8 mouse cellular contexts compared by ENCODE assay signal in genomic region chr11:69125852-69125918, GRCm38 (mm10). TPM values are rescaled to one million over a fixed set of nuclear protein-coding genes. Genes with fewer than 3 reads are reported as not detected.
DNase-seq lines count a peak whose midpoint lies in the region; ATAC-seq and TF ChIP-seq lines count a peak whose summit lies in the region.

Gene Aloxe3 (plus strand): TSS chr11:69125896.

- no peak for TF ChIP-seq CTCF in bone marrow macrophage, adult 2 months (IDR thresholded peaks at IDR 0.05; ENCODE audit: low read depth, low read length)

- peak within 1 kb of the TSS; percentile 67 for H3K4me3 ChIP-seq in kidney, embryonic 15.5 days (replicated peaks)
- peak within 1 kb of the TSS; percentile 56 for H3K4me3 ChIP-seq in bone marrow macrophage, adult 2 months (ENCODE audit: insufficient read depth, low read length)
- H3K4me3 ChIP-seq in hindbrain, embryonic 12.5 days = peak within 1 kb of the TSS; percentile 55
- H3K4me3 ChIP-seq in midbrain, embryonic 12.5 days = peak within 1 kb of the TSS; percentile 54

- TF ChIP-seq POLR2A in bone marrow macrophage, adult 2 months (IDR thresholded peaks at IDR 0.05; ENCODE audit: borderline replicate concordance, low read depth, low read length) = no peak

- no peak for ATAC-seq in kidney, embryonic 15.5 days (replicated peaks; ENCODE audit: low FRiP score)
- no peak for ATAC-seq in hindbrain, embryonic 12.5 days (ENCODE audit: low FRiP score)
- no peak for ATAC-seq in midbrain, embryonic 12.5 days (ENCODE audit: low FRiP score, low read depth)
- no peak for ATAC-seq in inflammation-experienced regulatory T-cells, adult 6 months

- peak within 1 kb of the TSS; percentile 86 for H3K4me2 ChIP-seq in kidney, embryonic 15.5 days
- peak within 1 kb of the TSS; percentile 75 for H3K4me2 ChIP-seq in hindbrain, embryonic 12.5 days (replicated peaks)
- peak within 1 kb of the TSS; percentile 77 for H3K4me2 ChIP-seq in midbrain, embryonic 12.5 days (replicated peaks)

- peak within 1 kb of the TSS; percentile 55 for H3K9ac ChIP-seq in kidney, embryonic 15.5 days
- peak within 1 kb of the TSS; percentile 61 for H3K9ac ChIP-seq in hindbrain, embryonic 12.5 days
- peak within 1 kb of the TSS; percentile 52 for H3K9ac ChIP-seq in midbrain, embryonic 12.5 days (replicated peaks)

- WGBS in kidney, embryonic 15.5 days = 1% methylated on average over 3 of the region's 3 CpGs
- WGBS in hindbrain, embryonic 12.5 days = 11% methylated on average over 3 of the region's 3 CpGs
- WGBS in midbrain, embryonic 12.5 days = 9% methylated on average over 3 of the region's 3 CpGs

- no peak for DNase-seq in kidney, postnatal 4 days
- DNase-seq in thymus, postnatal 4 days = no peak
- DNase-seq in T-cell, adult 2 months (ENCODE audit: low spot score) = no peak

- H3K27me3 ChIP-seq in kidney, embryonic 15.5 days = peaks cover 9% of the 10 kb centered on the region; the same call in 1 of the 2 replicates
- peaks cover 22% of the 10 kb centered on the region for H3K27me3 ChIP-seq in hindbrain, embryonic 12.5 days
- H3K27me3 ChIP-seq in midbrain, embryonic 12.5 days = peaks cover 56% of the 10 kb centered on the region

- H3K4me1 ChIP-seq in kidney, embryonic 15.5 days = peaks cover 32% of the 10 kb centered on the region
- peaks cover 15% of the 10 kb centered on the region for H3K4me1 ChIP-seq in bone marrow macrophage, adult 2 months (ENCODE audit: control insufficient read depth, insufficient read depth, low read length)
- H3K4me1 ChIP-seq in hindbrain, embryonic 12.5 days = peaks cover 22% of the 10 kb centered on the region
- H3K4me1 ChIP-seq in midbrain, embryonic 12.5 days = peaks cover 27% of the 10 kb centered on the region

- no peaks in the 10 kb centered on the region for H3K9me3 ChIP-seq in kidney, embryonic 15.5 days (replicated peaks)
- H3K9me3 ChIP-seq in hindbrain, embryonic 12.5 days (replicated peaks) = no peaks in the 10 kb centered on the region
- no peaks in the 10 kb centered on the region for H3K9me3 ChIP-seq in midbrain, embryonic 12.5 days

- H3K27ac ChIP-seq in kidney, embryonic 15.5 days = peak within 1 kb of the TSS; percentile 88
- H3K27ac ChIP-seq in bone marrow macrophage, adult 2 months (ENCODE audit: insufficient read depth, low read depth, low read length) = no peak within 1 kb of the TSS
- 0 out of 2 replicates have a peak within 1 kb of the TSS, but pooled peaks have one; percentile 31 for H3K27ac ChIP-seq in hindbrain, embryonic 12.5 days
- no peak within 1 kb of the TSS; the same call in 1 of the 2 replicates for H3K27ac ChIP-seq in midbrain, embryonic 12.5 days (replicated peaks)

- no peaks in the 10 kb centered on the region for H3K36me3 ChIP-seq in kidney, embryonic 15.5 days
- H3K36me3 ChIP-seq in hindbrain, embryonic 12.5 days = no peaks in the 10 kb centered on the region
- H3K36me3 ChIP-seq in midbrain, embryonic 12.5 days = no peaks in the 10 kb centered on the region

RNA-seq across cellular contexts. Expression of gene Aloxe3, which starts in this region (rescaled TPM):
- polyA plus RNA-seq in kidney, embryonic 15.5 days (2015; fragmentation: Nextera tagmentation; extraction: Ambion mirVana) = 0.60 and 1.3 TPM in 2 replicates
- polyA plus RNA-seq in bone marrow macrophage, adult 2 months (2012; ENCODE audit: insufficient read depth, insufficient read length, missing spikeins) = not detected in 2 replicates
- polyA plus RNA-seq in hindbrain, embryonic 12.5 days (2016; fragmentation: Nextera tagmentation; extraction: Ambion mirVana) = 0.41 and 0.65 TPM in 2 replicates
- polyA plus RNA-seq in midbrain, embryonic 12.5 days (2016; fragmentation: Nextera tagmentation; extraction: Ambion mirVana) = 0.66 and 0.67 TPM in 2 replicates
- under 1 TPM in 1 of 3 experiments, not detected in 2; 0.13 TPM for polyA plus RNA-seq in inflammation-experienced regulatory T-cells, adult 6 months (2017; shearing (Covaris generic))

Comparison
In these comparisons a context has a peak if more than half of its experiments do, and no peak if none do; other contexts are left out.
1. H3K27ac ChIP-seq: peak in kidney, embryonic 15.5 days (single experiment) and hindbrain, embryonic 12.5 days (single experiment); none in bone marrow macrophage, adult 2 months (single experiment) and midbrain, embryonic 12.5 days (single experiment).
2. Peak in every context shown above with its lines, with median percentiles within 50 percentile points of each other: H3K4me2 ChIP-seq, H3K4me3 ChIP-seq and H3K9ac ChIP-seq.